In genomic region chr4:155033115-155033514, GRCm38 (mm10) we compare ENCODE assay signal across 21 mouse cellular contexts. TPM values are rescaled to one million over a fixed set of nuclear protein-coding genes. Genes with fewer than 3 reads are reported as not detected.
A peak's percentile ranks its signal among the peaks of the same experiment; 100 is the strongest.
DNase-seq lines count a peak whose midpoint lies in the region; ATAC-seq and TF ChIP-seq lines count a peak whose summit lies in the region.
"Had no signal": no experiment of that assay in that cellular context is flagged by ENCODE, and none has a peak within 500 bp of the region (broad histone marks: within the 10 kb centered on the region; RNA-seq: fewer than 3 reads in every experiment).

No protein-coding gene starts in this region.

- 35% methylated on average over 6 of the region's 6 CpGs for WGBS in midbrain, embryonic 10.5 days
- WGBS in midbrain, embryonic 14.5 days: 40% methylated on average over 6 of the region's 6 CpGs
- 36% methylated on average over 6 of the region's 6 CpGs for WGBS in embryonic facial prominence, embryonic 10.5 days
- WGBS in olfactory bulb, adult 2 months: 63% methylated on average over 6 of the region's 6 CpGs

- no peak overlapping the region for H3K9ac ChIP-seq in midbrain, embryonic 14.5 days (replicated peaks; ENCODE audit: low read length)
- H3K9ac ChIP-seq: embryonic facial prominence, embryonic 13.5 days; forebrain, postnatal 0 days; hindbrain, embryonic 14.5 days had no signal

- peaks cover 87% of the 10 kb centered on the region for H3K27me3 ChIP-seq in midbrain, embryonic 10.5 days (ENCODE audit: low read depth, poor library complexity, severe bottlenecking)
- no peaks in the 10 kb centered on the region; the same call in 1 of the 2 replicates for H3K27me3 ChIP-seq in midbrain, embryonic 14.5 days (ENCODE audit: control insufficient read depth, insufficient read depth, low read length)
- H3K27me3 ChIP-seq in embryonic facial prominence, embryonic 10.5 days (replicated peaks; ENCODE audit: low read depth, poor library complexity, severe bottlenecking): peaks cover 88% of the 10 kb centered on the region

- H3K9me3 ChIP-seq in midbrain, embryonic 10.5 days (replicated peaks): no peaks in the 10 kb centered on the region
- H3K9me3 ChIP-seq in midbrain, embryonic 14.5 days (ENCODE audit: control insufficient read depth, low read length): no peaks in the 10 kb centered on the region
- no peaks in the 10 kb centered on the region for H3K9me3 ChIP-seq in embryonic facial prominence, embryonic 10.5 days
- H3K9me3 ChIP-seq: embryonic facial prominence, embryonic 13.5 days had no signal

- H3K36me3 ChIP-seq in midbrain, embryonic 10.5 days: no peaks in the 10 kb centered on the region
- H3K36me3 ChIP-seq in midbrain, embryonic 14.5 days (ENCODE audit: control insufficient read depth, insufficient read depth, low read length): no peaks in the 10 kb centered on the region
- no peaks in the 10 kb centered on the region for H3K36me3 ChIP-seq in embryonic facial prominence, embryonic 10.5 days (replicated peaks)
- H3K36me3 ChIP-seq: embryonic facial prominence, embryonic 13.5 days had no signal

- H3K27ac ChIP-seq in midbrain, embryonic 10.5 days (replicated peaks): peak overlapping the region; percentile 29; the same call in 1 of the 2 replicates
- H3K27ac ChIP-seq in midbrain, embryonic 14.5 days (replicated peaks; ENCODE audit: low read depth, low read length): no peak overlapping the region
- H3K27ac ChIP-seq in embryonic facial prominence, embryonic 10.5 days (replicated peaks): 0 out of 2 replicates have a peak overlapping the region, but pooled peaks have one; percentile 19
- H3K27ac ChIP-seq in olfactory bulb, adult 2 months (ENCODE audit: insufficient read depth, low read depth, low read length): peak overlapping the region; percentile 2
- H3K27ac ChIP-seq: embryonic facial prominence, embryonic 13.5 days; gastrocnemius, adult 2 months; hindbrain, embryonic 14.5 days; hindbrain, postnatal 0 days had no signal

- no peak overlapping the region for H3K4me2 ChIP-seq in midbrain, embryonic 14.5 days (ENCODE audit: low read length)
- H3K4me2 ChIP-seq: embryonic facial prominence, embryonic 13.5 days; heart, embryonic 11.5 days; hindbrain, embryonic 14.5 days had no signal

- DNase-seq in midbrain, embryonic 10.5 days (ENCODE audit: low spot score): no peak
- DNase-seq in midbrain, embryonic 14.5 days: no peak
- DNase-seq in embryonic facial prominence, embryonic 10.5 days (ENCODE audit: low spot score): no peak
- no peak for DNase-seq in testis, postnatal 10 days (ENCODE audit: low spot score)
- DNase-seq in layer of hippocampus, adult 11-12 months (ENCODE audit: low spot score): no peak
- DNase-seq: adrenal gland, adult 2 months; adrenal gland, postnatal 14 days; cerebellum, adult 11 months; cerebellum, adult 9-11 months; forebrain, postnatal 0 days; gastrocnemius, adult 2 months; gastrocnemius, postnatal 14 days; heart, adult 11 months had no signal

- TF ChIP-seq CTCF in olfactory bulb, adult 2 months (IDR thresholded peaks at IDR 0.05; ENCODE audit: insufficient read depth, low read depth, low read length): no peak

- no peak for ATAC-seq in midbrain, embryonic 14.5 days (ENCODE audit: low FRiP score, low TSS enrichment)
- ATAC-seq: CD4-positive, CD25-positive, alpha-beta regulatory T cell, adult 4 months; forebrain, embryonic 14.5 days; forebrain, postnatal 0 days; hindbrain, postnatal 0 days had no signal

- no peak for TF ChIP-seq POLR2A in olfactory bulb, adult 2 months (IDR thresholded peaks at IDR 0.05; ENCODE audit: insufficient read depth, low read depth, low read length)

- H3K4me1 ChIP-seq in midbrain, embryonic 10.5 days: peaks cover 59% of the 10 kb centered on the region
- H3K4me1 ChIP-seq in midbrain, embryonic 14.5 days (ENCODE audit: control insufficient read depth, insufficient read depth, low read length): peaks cover 21% of the 10 kb centered on the region
- H3K4me1 ChIP-seq in embryonic facial prominence, embryonic 10.5 days: peaks cover 41% of the 10 kb centered on the region
- H3K4me1 ChIP-seq in olfactory bulb, adult 2 months (ENCODE audit: control insufficient read depth, insufficient read depth, low read length): peaks cover 86% of the 10 kb centered on the region

- H3K4me3 ChIP-seq in midbrain, embryonic 10.5 days: no peak overlapping the region
- no peak overlapping the region for H3K4me3 ChIP-seq in midbrain, embryonic 14.5 days (replicated peaks; ENCODE audit: low read depth, low read length)
- no peak overlapping the region for H3K4me3 ChIP-seq in embryonic facial prominence, embryonic 10.5 days
- H3K4me3 ChIP-seq in olfactory bulb, adult 2 months (ENCODE audit: insufficient read depth, low read depth, low read length): no peak overlapping the region
- H3K4me3 ChIP-seq: embryonic facial prominence, embryonic 13.5 days; erythroblast, embryonic 14.5 days; gastrocnemius, adult 2 months had no signal

RNA-seq across cellular contexts. Expression of gene Plch2, which starts 23.5 kb away (rescaled TPM):
- 0.57 and 0.72 TPM in 2 replicates for polyA plus RNA-seq in midbrain, embryonic 10.5 days (2016; fragmentation: Nextera tagmentation; extraction: Ambion mirVana)
- 12.1 and 13.0 TPM in 2 replicates for polyA plus RNA-seq in midbrain, embryonic 14.5 days (2014; fragmentation: Nextera tagmentation; extraction: Ambion mirVana)
- 2.0 and 3.5 TPM in 2 replicates for polyA plus RNA-seq in embryonic facial prominence, embryonic 10.5 days (2016; fragmentation: Nextera tagmentation; extraction: Ambion mirVana)
- not detected in 2 replicates for polyA plus RNA-seq in olfactory bulb, adult 2 months (2012; ENCODE audit: insufficient read depth, insufficient read length, low replicate concordance, missing spikeins)
- polyA plus RNA-seq: CD4-positive, CD25-positive, alpha-beta regulatory T cell, adult 4 months; erythroblast, embryonic 14.5 days had no signal

RNA-seq across cellular contexts. Expression of gene Pex10, which starts 33.7 kb away (rescaled TPM):
- 21.0 and 21.1 TPM in 2 replicates for polyA plus RNA-seq in midbrain, embryonic 10.5 days (2016; fragmentation: Nextera tagmentation; extraction: Ambion mirVana)
- 6.0 and 10.0 TPM in 2 replicates for polyA plus RNA-seq in midbrain, embryonic 14.5 days (2014; fragmentation: Nextera tagmentation; extraction: Ambion mirVana)
- polyA plus RNA-seq in embryonic facial prominence, embryonic 10.5 days (2016; fragmentation: Nextera tagmentation; extraction: Ambion mirVana): 19.0 and 22.2 TPM in 2 replicates
- not detected in 2 replicates for polyA plus RNA-seq in olfactory bulb, adult 2 months (2012; ENCODE audit: insufficient read depth, insufficient read length, low replicate concordance, missing spikeins)

RNA-seq across cellular contexts. Expression of gene Rer1, which starts 53.1 kb away (rescaled TPM):
- polyA plus RNA-seq in midbrain, embryonic 10.5 days (2016; fragmentation: Nextera tagmentation; extraction: Ambion mirVana): 137 and 147 TPM in 2 replicates
- 139 and 148 TPM in 2 replicates for polyA plus RNA-seq in midbrain, embryonic 14.5 days (2014; fragmentation: Nextera tagmentation; extraction: Ambion mirVana)
- 128 and 134 TPM in 2 replicates for polyA plus RNA-seq in embryonic facial prominence, embryonic 10.5 days (2016; fragmentation: Nextera tagmentation; extraction: Ambion mirVana)
- polyA plus RNA-seq in olfactory bulb, adult 2 months (2012; ENCODE audit: insufficient read depth, insufficient read length, low replicate concordance, missing spikeins): not detected in 2 replicates

RNA-seq across cellular contexts. Expression of gene Morn1, which starts 53.3 kb away (rescaled TPM):
- 5.1 and 6.2 TPM in 2 replicates for polyA plus RNA-seq in midbrain, embryonic 10.5 days (2016; fragmentation: Nextera tagmentation; extraction: Ambion mirVana)
- 6.0 and 6.4 TPM in 2 replicates for polyA plus RNA-seq in midbrain, embryonic 14.5 days (2014; fragmentation: Nextera tagmentation; extraction: Ambion mirVana)
- 4.3 and 5.4 TPM in 2 replicates for polyA plus RNA-seq in embryonic facial prominence, embryonic 10.5 days (2016; fragmentation: Nextera tagmentation; extraction: Ambion mirVana)
- polyA plus RNA-seq in olfactory bulb, adult 2 months (2012; ENCODE audit: insufficient read depth, insufficient read length, low replicate concordance, missing spikeins): not detected in 2 replicates
